In genomic region chr9:46027994-46028393, GRCm38 (mm10) we compare ENCODE assay signal across 16 mouse cellular contexts. TPM values are rescaled to one million over a fixed set of nuclear protein-coding genes. Genes with fewer than 3 reads are reported as not detected.
DNase-seq lines count a peak whose midpoint lies in the region; ATAC-seq and TF ChIP-seq lines count a peak whose summit lies in the region.
"Had no signal": no experiment of that assay in that cellular context is flagged by ENCODE, and none has a peak within 500 bp of the region (broad histone marks: within the 10 kb centered on the region; RNA-seq: fewer than 3 reads in every experiment).

No protein-coding gene starts in this region.

- WGBS in cerebellum, adult 2 months, result 3% methylated on average over 8 of the region's 8 CpGs
- 50% methylated on average over 8 of the region's 8 CpGs for WGBS in kidney, postnatal 0 days
- WGBS in kidney, embryonic 15.5 days, result 43% methylated on average over 8 of the region's 8 CpGs

- peak in 1 of 2 experiments; percentile 51 for DNase-seq in cerebellum, adult 2 months
- DNase-seq in cerebellum, postnatal 10 days, result no peak
- DNase-seq in kidney, postnatal 0 days (ENCODE audit: low spot score), result peak; percentile 22
- peak; percentile 49 for DNase-seq in right cerebral cortex, adult 18-20 months
- DNase-seq in right cerebral cortex, postnatal 4 days, result no peak
- DNase-seq in frontal cortex, postnatal 25 days (ENCODE audit: low spot score in 2 of 2), result no peak
- DNase-seq: cerebellum, adult 8-10 months; kidney, adult 8-10 months; lung, postnatal 36 days; right cerebral cortex, postnatal 25 days had no signal

- H3K9me3 ChIP-seq in kidney, postnatal 0 days (replicated peaks; ENCODE audit: low read length), result no peaks in the 10 kb centered on the region
- H3K9me3 ChIP-seq in kidney, embryonic 15.5 days (replicated peaks), result no peaks in the 10 kb centered on the region
- H3K9me3 ChIP-seq: limb, embryonic 13.5 days; midbrain, embryonic 13.5 days had no signal

- H3K9ac ChIP-seq in kidney, postnatal 0 days (ENCODE audit: low read depth, low read length), result no peak overlapping the region
- no peak overlapping the region for H3K9ac ChIP-seq in kidney, embryonic 15.5 days
- H3K9ac ChIP-seq: hindbrain, embryonic 14.5 days; limb, embryonic 13.5 days; midbrain, embryonic 13.5 days had no signal

- TF ChIP-seq CTCF in cerebellum, adult 2 months (IDR thresholded peaks at IDR 0.05; ENCODE audit: borderline replicate concordance, insufficient read depth, low read depth, low read length), result no peak
- no peak for TF ChIP-seq CTCF in kidney, postnatal 0 days (IDR thresholded peaks at IDR 0.05; ENCODE audit: low read depth)

- no peaks in the 10 kb centered on the region for H3K27me3 ChIP-seq in cerebellum, adult 2 months (ENCODE audit: control insufficient read depth, insufficient read depth, low read length)
- no peaks in the 10 kb centered on the region for H3K27me3 ChIP-seq in kidney, postnatal 0 days (ENCODE audit: insufficient read depth, low read length)
- no peaks in the 10 kb centered on the region for H3K27me3 ChIP-seq in kidney, embryonic 15.5 days
- H3K27me3 ChIP-seq: limb, embryonic 13.5 days; midbrain, embryonic 13.5 days had no signal

- H3K27ac ChIP-seq in cerebellum, adult 2 months (ENCODE audit: insufficient read depth, low read length), result peak overlapping the region; percentile 56
- H3K27ac ChIP-seq in kidney, postnatal 0 days, result no peak overlapping the region
- H3K27ac ChIP-seq in kidney, embryonic 15.5 days, result no peak overlapping the region
- H3K27ac ChIP-seq: hindbrain, embryonic 14.5 days; limb, embryonic 13.5 days; midbrain, embryonic 13.5 days had no signal

- no peak overlapping the region for H3K4me3 ChIP-seq in cerebellum, adult 2 months (replicated peaks; ENCODE audit: insufficient read depth, low read depth, low read length)
- no peak overlapping the region for H3K4me3 ChIP-seq in kidney, postnatal 0 days (replicated peaks; ENCODE audit: low read depth, low read length)
- no peak overlapping the region for H3K4me3 ChIP-seq in kidney, embryonic 15.5 days (replicated peaks)
- H3K4me3 ChIP-seq: erythroblast, embryonic 14.5 days; limb, embryonic 13.5 days; midbrain, embryonic 13.5 days had no signal

- H3K4me1 ChIP-seq in cerebellum, adult 2 months (ENCODE audit: control insufficient read depth, insufficient read depth, low read length), result peaks cover 27% of the 10 kb centered on the region
- H3K4me1 ChIP-seq in kidney, postnatal 0 days (replicated peaks; ENCODE audit: insufficient read depth, low read length), result peaks cover 16% of the 10 kb centered on the region
- H3K4me1 ChIP-seq in kidney, embryonic 15.5 days, result peaks cover 40% of the 10 kb centered on the region

- no peak for TF ChIP-seq POLR2A in cerebellum, adult 2 months (IDR thresholded peaks at IDR 0.05; ENCODE audit: borderline replicate concordance, insufficient read depth, low read length)

- no peak for ATAC-seq in kidney, postnatal 0 days (replicated peaks; ENCODE audit: low FRiP score, low read depth)
- ATAC-seq in kidney, embryonic 15.5 days (replicated peaks; ENCODE audit: low FRiP score), result no peak
- ATAC-seq in megakaryocyte, adult 5-6 weeks (ENCODE audit: poor library complexity, severe bottlenecking), result peak; percentile 69
- ATAC-seq: midbrain, embryonic 13.5 days had no signal

- no peaks in the 10 kb centered on the region for H3K36me3 ChIP-seq in kidney, postnatal 0 days (ENCODE audit: insufficient read depth, low read length)
- 0 out of 2 replicates have a peak, but pooled peaks cover 3% of the 10 kb centered on the region for H3K36me3 ChIP-seq in kidney, embryonic 15.5 days
- H3K36me3 ChIP-seq: limb, embryonic 13.5 days; midbrain, embryonic 13.5 days had no signal

- H3K4me2 ChIP-seq in kidney, postnatal 0 days (ENCODE audit: low read length), result no peak overlapping the region
- H3K4me2 ChIP-seq in kidney, embryonic 15.5 days, result no peak overlapping the region
- H3K4me2 ChIP-seq: hindbrain, embryonic 14.5 days; limb, embryonic 13.5 days; midbrain, embryonic 13.5 days had no signal

RNA-seq across cellular contexts. Expression of gene Sik3, which starts 15.4 kb away (rescaled TPM):
- polyA plus RNA-seq in cerebellum, adult 2 months (2012; rRNA removed), result 63.1 and 69.1 TPM in 2 replicates
- 12.5 and 12.7 TPM in 2 replicates for polyA plus RNA-seq in kidney, postnatal 0 days (2015; fragmentation: Nextera tagmentation; extraction: Ambion mirVana)
- 9.9 and 10.2 TPM in 2 replicates for polyA plus RNA-seq in kidney, embryonic 15.5 days (2015; fragmentation: Nextera tagmentation; extraction: Ambion mirVana)
- 32.9 and 34.5 TPM in 2 replicates for total RNA-seq in megakaryocyte, adult 5-6 weeks (2015)
- total RNA-seq in megakaryocyte, adult 5-6 weeks (2017), result 17.5 and 24.0 TPM in 2 replicates

RNA-seq across cellular contexts. Expression of gene Pafah1b2, which starts 15.5 kb away (rescaled TPM):
- polyA plus RNA-seq in cerebellum, adult 2 months (2012; rRNA removed), result 108 and 111 TPM in 2 replicates
- 113 and 127 TPM in 2 replicates for polyA plus RNA-seq in kidney, postnatal 0 days (2015; fragmentation: Nextera tagmentation; extraction: Ambion mirVana)
- 162 and 170 TPM in 2 replicates for polyA plus RNA-seq in kidney, embryonic 15.5 days (2015; fragmentation: Nextera tagmentation; extraction: Ambion mirVana)
- total RNA-seq in megakaryocyte, adult 5-6 weeks (2015), result 28.6 and 44.4 TPM in 2 replicates
- 53.0 and 73.9 TPM in 2 replicates for total RNA-seq in megakaryocyte, adult 5-6 weeks (2017)

Comparison
In these comparisons a context has a peak if more than half of its experiments do, and no peak if none do; other contexts are left out.
1. DNase-seq: peak in kidney, postnatal 0 days (single experiment) and right cerebral cortex, adult 18-20 months (single experiment); none in cerebellum, postnatal 10 days (0 of 2), right cerebral cortex, postnatal 4 days (single experiment) and frontal cortex, postnatal 25 days (0 of 2).